7 mouse cellular contexts compared by ENCODE assay signal in genomic region chr3:5860237-5860636, GRCm38 (mm10).
DNase-seq lines count a peak whose midpoint lies in the region; TF ChIP-seq lines count a peak whose summit lies in the region.
"Not testable (repeated sequence)": the region's sequence is repeated elsewhere in the genome, so short reads cannot be mapped to it uniquely, and the experiment has no call there.

No protein-coding gene starts in this region.

- intact Hi-C loops in gastrocnemius, adult 2 months (cut with DNase I), result not testable (repeated sequence)

- H3K27ac ChIP-seq in gastrocnemius, adult 2 months, result not testable (repeated sequence)

- peak; percentile 99 to 100 for DNase-seq in cerebellum, adult 18-20 months
- peak; percentile 96 for DNase-seq in gastrocnemius, adult 2 months
- DNase-seq in heart, postnatal 4 days, result peak; percentile 100
- DNase-seq in layer of hippocampus, adult 9-11 months, result peak; percentile 99
- peak; percentile 97 to 99 for DNase-seq in lung, adult 18-20 months
- DNase-seq in right cerebral cortex, postnatal 10 days (ENCODE audit: low spot score in 2 of 2), result peak; percentile 98 to 100
- peak; percentile 97 for DNase-seq in thymus, postnatal 14 days

- not testable (repeated sequence) for TF ChIP-seq CTCF in gastrocnemius, adult 2 months (IDR thresholded peaks at IDR 0.05)

- H3K4me3 ChIP-seq in gastrocnemius, adult 2 months, result not testable (repeated sequence)
